Mouse (Mus musculus) embryonic stem cell, embryonic (primary cell): ENCODE measurements around the gene Cenpn.

Experiments
- CTCF ChIA-PET, 4 experiments: fragments of 300-600 bp in 2 of 4; fragments of 350-600 bp in 2 of 4; sonication (Branson Sonifier 250); formaldehyde crosslinking; loops; one replicate each; lab custom pipeline; 2022; ENCODE audit warnings: inconsistent platforms in 2 of 4; lab: Charles Lee
- POLR2A ChIA-PET, 4 experiments: fragments of 300-600 bp in 2 of 4; fragments of 350-600 bp in 2 of 4; sonication (Branson Sonifier 250); formaldehyde crosslinking; loops; one replicate each; lab custom pipeline; 2022; ENCODE audit warnings: antibody characterized with exemption in 4 of 4, inconsistent platforms in 1 of 4; lab: Charles Lee

The Cenpn gene

GRCm38 (mm10) chr8:116922060-116922757 is 679 bp downstream of the Cenpn start:
- ChIA-PET POLR2A (interaction anchor here in 3 of 4 experiments (0.5 to 3.7 kb wide), 30 partner anchors 8 to 412 kb away, joined by 3 to 32 read pairs (median 4); partner anchors contain the start of genes Gcsh (in 3 of the 3), 1700030J22Rik (in 1 of the 3) and Atmin (in 1 of the 3)), CTCF (interaction anchor here in 2 of 4 experiments (0.6 to 2.7 kb wide), 5 partner anchors 22 to 137 kb away, joined by 3 to 12 read pairs (median 6); partner anchors contain the start of genes 1700030J22Rik (in 1 of the 2) and Atmin (in 1 of the 2))

GRCm38 (mm10) chr8:116923526-116923925 is 2.0 kb downstream of the Cenpn start:
- ChIA-PET CTCF (interaction anchor here in 2 of 4 experiments (0.6 kb wide), 2 partner anchors 93 to 562 kb away, joined by 4 to 5 read pairs; no protein-coding TSS in a partner anchor), POLR2A (interaction anchor here (0.6 to 3.7 kb wide), 9 partner anchors 11 to 406 kb away, joined by 3 to 32 read pairs (median 5); partner anchors contain the start of genes 1700030J22Rik (in 1 of the 4) and Atmin (in 1 of the 4))

GRCm38 (mm10) chr8:116927880-116928279 is 6.3 kb downstream of the Cenpn start:
- CTCF ChIA-PET: interaction anchor here in 3 of 4 experiments (0.6 to 1.5 kb wide), 11 partner anchors 9 to 1924 kb away, joined by 3 to 6 read pairs (median 3); partner anchors contain the start of genes 1700030J22Rik (in 1 of the 3) and Atmin (in 1 of the 3)
- POLR2A ChIA-PET: interaction anchor here in 2 of 4 experiments (0.9 to 1.7 kb wide), 7 partner anchors 11 to 204 kb away, joined by 3 to 5 read pairs (median 3); partner anchors contain the start of genes 1700030J22Rik (in 2 of the 2) and Gcsh (in 1 of the 2)

GRCm38 (mm10) chr8:116928588-116928987 is 7.1 kb downstream of the Cenpn start:
- CTCF ChIA-PET: interaction anchor here in 3 of 4 experiments (0.5 to 1.5 kb wide), 8 partner anchors 8 to 1931 kb away, joined by 3 to 10 read pairs (median 3); partner anchors contain the start of genes 1700030J22Rik (in 1 of the 3) and Atmin (in 1 of the 3)
- POLR2A ChIA-PET: interaction anchor here in 2 of 4 experiments (0.9 to 1.7 kb wide), 4 partner anchors 12 to 64 kb away, joined by 3 to 4 read pairs (median 4); partner anchors contain the start of genes 1700030J22Rik (in 2 of the 2) and Gcsh (in 1 of the 2)

GRCm38 (mm10) chr8:116934976-116935375 is 13.4 kb downstream of the Cenpn start:
- ChIA-PET POLR2A (interaction anchor here (0.6 to 5.2 kb wide), 19 partner anchors 9 to 616 kb away, joined by 3 to 31 read pairs (median 4); partner anchors contain the start of genes Cenpn (in 3 of the 4), Cmc2 (in 3 of the 4), 1700030J22Rik (in 1 of the 4) and Atmin (in 1 of the 4)), CTCF (interaction anchor here in 2 of 4 experiments (1.3 to 1.6 kb wide), 2 partner anchors 44 to 69 kb away, joined by 3 to 6 read pairs; partner anchors contain the start of gene 1700030J22Rik (in 1 of the 2))

GRCm38 (mm10) chr8:116935506-116935905 is 14.0 kb downstream of the Cenpn start:
- CTCF ChIA-PET: interaction anchor here in 2 of 4 experiments (1.3 to 1.6 kb wide), 2 partner anchors 43 to 69 kb away, joined by 3 to 6 read pairs; partner anchors contain the start of gene 1700030J22Rik (in 1 of the 2)
- POLR2A ChIA-PET: interaction anchor here in 3 of 4 experiments (0.6 to 5.2 kb wide), 16 partner anchors 9 to 387 kb away, joined by 3 to 31 read pairs (median 4); partner anchors contain the start of genes Cenpn (in 2 of the 3), Cmc2 (in 2 of the 3), Gcsh (in 2 of the 3) and Atmin (in 1 of the 3)

GRCm38 (mm10) chr8:116942284-116943058 is 20.9 kb downstream of the Cenpn start:
- CTCF ChIA-PET: interaction anchor here in 3 of 4 experiments (0.7 to 1.7 kb wide), 4 partner anchors 8 to 36 kb away, joined by 3 to 7 read pairs (median 4); partner anchors contain the start of gene 1700030J22Rik (in 2 of the 3)
- POLR2A ChIA-PET: interaction anchor here in 3 of 4 experiments (0.7 to 5.7 kb wide), 6 partner anchors 21 to 268 kb away, joined by 3 to 32 read pairs (median 6); partner anchors contain the start of genes Cenpn (in 2 of the 3), 1700030J22Rik (in 1 of the 3), Cmc2 (in 1 of the 3) and Gcsh (in 1 of the 3)

GRCm38 (mm10) chr8:116943161-116943554 is 21.6 kb downstream of the Cenpn start, which contains the start of gene Atmin:
Gene Atmin, plus strand, starts transcription at chr8:116943393.
- ChIA-PET POLR2A (interaction anchor here in 3 of 4 experiments (0.7 to 5.7 kb wide), 14 partner anchors 9 to 269 kb away, joined by 3 to 32 read pairs (median 10); partner anchors contain the start of genes 1700030J22Rik (in 3 of the 3), Gcsh (in 2 of the 3), Cenpn (in 1 of the 3) and Cmc2 (in 1 of the 3)), CTCF (interaction anchor here in 3 of 4 experiments (0.7 to 3.1 kb wide), 8 partner anchors 9 to 35 kb away, joined by 3 to 15 read pairs (median 4); partner anchors contain the start of genes 1700030J22Rik (in 2 of the 3), Cmc2 (in 2 of the 3) and Cenpn (in 1 of the 3))

GRCm38 (mm10) chr8:116943555-116944384 is 22.2 kb downstream of the Cenpn start:
- CTCF ChIA-PET: interaction anchor here in 3 of 4 experiments (0.5 to 3.1 kb wide), 8 partner anchors 16 to 1195 kb away, joined by 3 to 15 read pairs (median 5); partner anchors contain the start of genes 1700030J22Rik (in 2 of the 3), Cmc2 (in 2 of the 3) and Cenpn (in 1 of the 3)
- POLR2A ChIA-PET: interaction anchor here in 3 of 4 experiments (0.6 to 5.7 kb wide), 27 partner anchors 9 to 270 kb away, joined by 3 to 32 read pairs (median 6); partner anchors contain the start of genes 1700030J22Rik (in 3 of the 3), Cenpn (in 2 of the 3), Cmc2 (in 2 of the 3) and Gcsh (in 2 of the 3)

- ChIA-PET CTCF (interaction anchor here in 3 of 4 experiments (0.6 to 3.1 kb wide), 5 partner anchors 17 to 1332 kb away, joined by 3 to 15 read pairs (median 6); partner anchors contain the start of genes 1700030J22Rik (in 1 of the 3), Cenpn (in 1 of the 3) and Cmc2 (in 1 of the 3)), POLR2A (interaction anchor here in 3 of 4 experiments (0.6 to 5.7 kb wide), 29 partner anchors 9 to 81 kb away, joined by 3 to 32 read pairs (median 6); partner anchors contain the start of genes 1700030J22Rik (in 3 of the 3), Cenpn (in 2 of the 3), Cmc2 (in 2 of the 3) and Gcsh (in 2 of the 3))
These were observed 22.8 kb downstream of the Cenpn start for GRCm38 (mm10) chr8:116944385-116944696.

- POLR2A ChIA-PET: interaction anchor here in 3 of 4 experiments (0.9 to 5.7 kb wide), 20 partner anchors 8 to 71 kb away, joined by 3 to 32 read pairs (median 7); partner anchors contain the start of genes 1700030J22Rik (in 3 of the 3), Gcsh (in 3 of the 3), Cmc2 (in 2 of the 3) and Cenpn (in 1 of the 3)
- CTCF ChIA-PET: interaction anchor here in 3 of 4 experiments (0.6 to 3.1 kb wide), 3 partner anchors 33 to 1243 kb away, joined by 5 to 15 read pairs (median 7); partner anchors contain the start of gene 1700030J22Rik (in 1 of the 3)
These were observed 23.8 kb downstream of the Cenpn start for GRCm38 (mm10) chr8:116945169-116945910.

GRCm38 (mm10) chr8:116946268-116946838 is 24.8 kb downstream of the Cenpn start:
- ChIA-PET POLR2A (interaction anchor here in 3 of 4 experiments (0.7 to 5.7 kb wide), 24 partner anchors 8 to 190 kb away, joined by 3 to 32 read pairs (median 4); partner anchors contain the start of genes Gcsh (in 3 of the 3), Cmc2 (in 2 of the 3), 1700030J22Rik (in 1 of the 3) and Cenpn (in 1 of the 3)), CTCF (interaction anchor here in 3 of 4 experiments (0.7 to 3.1 kb wide), 4 partner anchors 18 to 800 kb away, joined by 3 to 15 read pairs (median 3); partner anchors contain the start of genes 1700030J22Rik (in 1 of the 3) and Cenpn (in 1 of the 3))

- POLR2A ChIA-PET: interaction anchor here in 3 of 4 experiments (0.5 to 5.7 kb wide), 20 partner anchors 9 to 402 kb away, joined by 3 to 32 read pairs (median 4); partner anchors contain the start of genes Cmc2 (in 2 of the 3), Gcsh (in 2 of the 3), 1700030J22Rik (in 1 of the 3) and Cenpn (in 1 of the 3)
- CTCF ChIA-PET: interaction anchor here (0.6 to 1.1 kb wide), 6 partner anchors 19 to 799 kb away, joined by 3 read pairs; partner anchors contain the start of gene Cenpn (in 1 of the 4)
These were observed 25.3 kb downstream of the Cenpn start for GRCm38 (mm10) chr8:116946851-116947250.
